Mouse (Mus musculus): ENCODE data around the gene Gm30191.

DNA sequence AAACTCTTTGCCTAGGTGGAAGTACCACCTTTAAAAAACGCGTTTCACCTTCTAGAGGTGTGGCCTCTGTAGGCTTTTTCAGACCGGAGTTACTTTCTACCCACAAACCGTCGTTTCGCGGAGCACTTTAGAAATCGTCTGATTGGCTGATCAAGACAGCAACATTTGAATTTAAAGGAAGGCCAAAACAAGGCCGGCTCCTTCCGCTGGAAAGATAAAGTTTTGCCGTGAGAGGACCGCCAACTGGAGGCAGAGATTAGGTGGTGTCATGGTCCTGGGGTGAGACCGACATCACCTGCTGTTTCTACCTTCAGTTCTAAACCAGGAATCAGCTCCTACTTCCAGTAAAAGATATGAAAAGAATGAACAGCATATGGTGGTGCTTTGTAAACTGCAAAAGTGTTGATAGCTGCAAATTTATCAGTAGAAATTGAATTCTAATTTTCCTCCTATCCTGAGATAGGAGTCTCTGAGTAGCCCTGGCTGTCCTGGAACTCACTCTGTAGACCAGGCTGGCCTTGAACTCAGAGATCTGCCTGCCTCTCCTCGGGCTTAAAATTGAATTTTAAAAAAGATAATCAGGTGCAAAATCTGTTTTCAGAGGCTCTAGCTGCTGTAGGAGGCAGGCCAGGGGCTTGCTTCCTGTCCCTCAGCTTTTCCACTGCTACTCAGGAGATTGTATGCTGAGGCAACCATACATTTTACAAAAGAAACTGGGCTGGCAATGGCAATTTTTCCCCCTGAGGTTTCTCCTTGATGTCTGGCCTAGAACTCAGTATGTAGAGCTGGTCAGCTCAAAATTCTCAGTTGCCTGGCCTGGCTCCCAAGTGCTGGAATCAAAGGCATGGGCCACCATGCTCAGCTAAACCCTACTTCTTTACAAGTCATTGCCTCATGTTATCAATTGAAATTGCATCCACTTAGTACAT, 26.9 kb downstream of the Gm30191 start:
- TF ChIP-seq CTCF (IDR thresholded peaks at IDR 0.05; ENCODE audit: low read depth, low read length) (no peak), POLR2A (IDR thresholded peaks at IDR 0.05; ENCODE audit: insufficient read depth, low read length) (no peak), EP300 (IDR thresholded peaks at IDR 0.05; ENCODE audit: insufficient read depth, low read depth, low read length) (no peak)

Measured in ES-Bruce4 (cell line).